Mouse (Mus musculus) cortical plate, adult 2 months (tissue): ENCODE measurements around the gene Tlx2.

Experiments used
- CTCF ChIP-seq: fragments of 200-500 bp; IDR thresholded peaks from 2 replicates; pipeline ENCODE4 v1.5.1; 2011; ENCODE audit warnings: mild to moderate bottlenecking, control low read depth, low read length; ENCODE audit not compliant: insufficient read depth; ENCODE audit errors: extremely low read depth
- POLR2A ChIP-seq: fragments of 200-500 bp; IDR thresholded peaks from 2 replicates; pipeline ENCODE4 v1.6.1; 2011; ENCODE audit warnings: mild to moderate bottlenecking, low read length, control low read depth; ENCODE audit not compliant: insufficient read depth; ENCODE audit errors: extremely low read depth

DNA sequence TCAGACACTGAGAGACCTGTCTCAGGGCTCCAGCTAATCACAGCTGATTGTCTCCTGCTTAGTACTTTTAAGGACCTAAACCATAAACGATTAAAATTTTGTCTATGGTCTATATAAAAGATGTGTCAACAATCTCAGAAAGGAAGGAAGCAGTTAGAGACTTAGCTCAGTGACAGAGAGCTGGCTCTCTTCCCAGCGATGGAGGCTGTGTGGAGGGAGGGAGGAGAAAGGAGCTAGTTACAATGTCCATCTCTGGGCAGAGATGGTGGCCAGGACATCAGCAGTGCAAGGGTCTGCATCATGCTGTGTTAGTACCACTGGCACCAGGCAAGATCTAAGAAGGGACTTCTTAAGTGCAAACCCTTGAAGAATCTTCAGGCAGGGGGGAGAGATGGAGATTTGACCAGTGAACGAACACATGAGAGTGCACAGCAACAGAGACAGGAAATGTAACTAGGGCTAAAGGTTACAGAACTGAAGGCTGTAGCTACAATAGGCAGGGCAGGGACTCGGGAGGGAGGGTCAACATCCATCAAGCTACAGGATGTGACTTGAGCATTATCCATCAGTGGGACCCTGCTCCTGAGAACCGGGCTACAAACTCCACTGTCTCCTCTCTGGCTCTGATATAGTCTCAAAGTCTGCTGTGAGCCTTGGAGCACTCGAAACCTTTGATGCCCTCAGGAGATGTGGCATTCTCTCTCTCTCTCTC is 22.5 kb upstream of the Tlx2 start:
- TF ChIP-seq CTCF (no peak), POLR2A (no peak)
